Mouse (Mus musculus): ENCODE data around the gene Scml4. TPM values are rescaled to one million over a fixed set of nuclear protein-coding genes. Genes with fewer than 3 reads are reported as not detected.

Scml4 gene
- total RNA-seq, 2 experiments from 2014 or later, result 3.6 TPM

DNA sequence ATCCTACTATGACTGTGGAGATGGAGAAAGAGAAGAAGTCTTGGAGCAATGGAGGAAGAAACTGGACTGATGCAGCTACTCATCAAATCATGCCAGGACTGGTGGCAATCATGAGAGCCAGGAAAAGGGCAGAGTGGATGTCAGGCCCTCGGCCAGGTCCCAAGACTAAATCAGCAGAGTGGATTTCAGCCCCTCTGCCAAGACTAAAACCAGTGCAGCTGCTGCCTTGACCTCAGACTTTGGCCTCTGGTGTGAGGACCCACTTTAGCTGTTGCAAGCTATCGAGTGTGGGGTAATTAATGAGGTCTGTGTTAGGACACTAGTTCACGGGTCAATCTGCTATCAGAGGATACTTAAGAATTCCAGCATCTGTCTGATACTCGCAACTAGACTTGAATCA is 30.2 kb downstream of the Scml4 start:
- TF ChIP-seq CTCF (IDR thresholded peaks at IDR 0.05), result no peak
- DNase-seq (ENCODE audit: extremely low spot score in 1 of 2, low spot score in 2 of 2), result no peak
- intact Hi-C loops (cut with DNase I), result no loop called here
- H3K27ac ChIP-seq, result no peak overlapping the region
- no peak overlapping the region for H3K4me3 ChIP-seq

DNA sequence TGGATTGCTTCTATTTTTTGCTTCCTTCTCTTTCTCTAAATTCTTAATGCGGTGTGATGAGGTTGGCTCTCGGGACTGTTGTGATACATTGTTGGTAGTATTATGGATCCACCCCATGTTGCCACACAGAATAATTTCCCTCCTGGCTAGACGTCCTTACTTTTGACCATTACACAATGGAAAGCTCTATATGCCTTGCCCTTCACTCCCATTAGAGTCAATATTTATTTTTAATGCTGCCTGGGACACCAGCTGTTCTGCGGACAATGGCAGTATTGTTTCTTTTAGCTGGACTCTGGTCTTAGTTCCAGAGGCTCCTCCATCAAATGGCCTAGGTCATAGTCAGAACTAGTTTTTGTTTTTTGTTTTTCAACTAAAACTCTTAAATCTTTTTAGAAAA is 32.1 kb downstream of the Scml4 start:
- Histone ChIP-seq H3K27ac (no peak overlapping the region), H3K4me3 (no peak overlapping the region)
- intact Hi-C loops (cut with DNase I), result no loop called here
- no peak for DNase-seq (ENCODE audit: extremely low spot score in 1 of 2, low spot score in 2 of 2)
- TF ChIP-seq CTCF (IDR thresholded peaks at IDR 0.05), result no peak

DNA sequence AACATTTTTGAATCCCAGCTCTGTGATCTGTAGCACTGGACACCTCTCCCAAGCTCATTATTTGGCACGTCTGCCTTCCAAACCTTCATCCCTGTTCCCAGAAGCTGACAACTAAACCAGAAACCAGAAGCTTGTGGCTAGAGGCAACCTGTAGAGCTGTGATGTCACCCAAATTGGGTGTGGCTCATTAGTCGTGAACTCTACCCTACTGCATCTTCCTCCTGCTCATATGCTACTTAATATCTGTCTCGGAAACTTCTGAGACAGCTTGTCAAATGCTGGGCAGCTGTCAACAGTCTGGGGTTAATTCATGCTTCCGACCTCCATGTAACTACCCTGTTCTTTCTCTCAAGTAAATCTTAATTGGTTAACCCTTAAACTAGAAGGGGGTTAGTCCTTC is 32.8 kb downstream of the Scml4 start:
- Histone ChIP-seq H3K27ac (no peak overlapping the region), H3K4me3 (no peak overlapping the region)
- DNase-seq (ENCODE audit: extremely low spot score in 1 of 2, low spot score in 2 of 2), result no peak
- no peak for TF ChIP-seq CTCF (IDR thresholded peaks at IDR 0.05)
- intact Hi-C loops (cut with DNase I), result no loop called here

DNA sequence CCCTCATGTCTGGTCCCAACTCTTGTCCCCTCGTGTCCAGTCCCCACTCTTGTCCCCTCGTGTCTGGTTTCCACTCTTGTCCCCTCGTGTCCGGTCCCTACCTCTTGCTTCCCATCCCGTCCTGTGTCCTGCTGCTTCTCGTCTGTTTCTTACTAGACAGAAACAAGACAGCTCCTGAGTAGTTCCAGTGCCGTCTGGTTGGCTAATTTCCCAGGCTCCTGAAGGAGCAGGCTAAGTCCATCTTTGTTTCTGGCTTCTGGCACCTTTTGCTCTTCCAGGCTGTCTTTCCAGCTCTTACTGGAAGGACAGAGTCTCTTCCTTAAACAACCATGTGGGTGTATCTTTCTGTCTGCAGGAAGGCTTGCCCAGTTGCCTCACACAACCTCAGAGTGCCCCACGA is 33.7 kb downstream of the Scml4 start:
- intact Hi-C loops (cut with DNase I), result no loop called here
- no peak overlapping the region for H3K4me3 ChIP-seq
- no peak for TF ChIP-seq CTCF (IDR thresholded peaks at IDR 0.05)
- no peak for DNase-seq (ENCODE audit: extremely low spot score in 1 of 2, low spot score in 2 of 2)
- no peak overlapping the region for H3K27ac ChIP-seq

DNA sequence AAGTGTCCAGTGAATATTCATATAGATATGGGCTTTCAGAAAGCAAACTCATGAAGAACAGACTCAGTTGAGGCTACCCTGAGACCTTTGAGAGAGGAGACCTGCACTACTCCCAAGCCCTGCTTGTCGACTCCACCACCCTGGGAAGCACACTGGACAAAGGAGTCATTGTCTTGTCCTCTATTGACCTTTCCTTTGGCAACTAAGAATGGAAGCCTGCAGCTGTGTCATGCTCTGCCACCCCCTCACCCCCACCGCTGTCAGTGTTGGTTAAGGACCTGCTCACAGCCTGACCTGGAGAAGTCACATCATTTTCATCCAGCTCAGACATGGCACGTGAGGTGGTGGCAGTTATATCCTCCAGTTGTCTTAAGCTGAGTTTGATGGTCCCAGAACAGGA is 34.1 kb downstream of the Scml4 start:
- Histone ChIP-seq H3K4me3 (no peak overlapping the region), H3K27ac (no peak overlapping the region)
- intact Hi-C loops (cut with DNase I), result no loop called here
- no peak for DNase-seq (ENCODE audit: extremely low spot score in 1 of 2, low spot score in 2 of 2)
- no peak for TF ChIP-seq CTCF (IDR thresholded peaks at IDR 0.05)

DNA sequence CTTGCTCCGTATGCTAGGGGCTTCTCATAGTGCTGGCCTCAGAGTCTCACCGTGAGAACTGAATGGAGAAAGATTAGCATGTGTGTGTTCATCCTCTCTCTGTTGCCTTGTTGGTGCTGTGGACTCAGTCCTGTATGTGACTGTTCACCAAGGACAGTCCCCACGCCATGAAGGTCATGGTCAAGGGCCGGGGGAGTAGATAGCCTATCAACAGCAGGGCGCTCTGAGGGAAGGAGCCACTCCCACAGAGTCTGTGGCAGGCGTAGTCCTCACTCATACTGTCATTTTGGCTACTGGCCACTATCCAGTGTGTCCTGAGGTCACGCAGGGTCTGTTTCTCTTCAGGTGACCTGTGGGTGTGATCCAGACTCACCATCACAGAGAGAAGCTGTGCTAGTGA is 34.5 kb downstream of the Scml4 start:
- no peak for TF ChIP-seq CTCF (IDR thresholded peaks at IDR 0.05)
- DNase-seq (ENCODE audit: extremely low spot score in 1 of 2, low spot score in 2 of 2), result no peak
- H3K27ac ChIP-seq, result no peak overlapping the region
- no peak overlapping the region for H3K4me3 ChIP-seq
- intact Hi-C loops (cut with DNase I), result no loop called here

DNA sequence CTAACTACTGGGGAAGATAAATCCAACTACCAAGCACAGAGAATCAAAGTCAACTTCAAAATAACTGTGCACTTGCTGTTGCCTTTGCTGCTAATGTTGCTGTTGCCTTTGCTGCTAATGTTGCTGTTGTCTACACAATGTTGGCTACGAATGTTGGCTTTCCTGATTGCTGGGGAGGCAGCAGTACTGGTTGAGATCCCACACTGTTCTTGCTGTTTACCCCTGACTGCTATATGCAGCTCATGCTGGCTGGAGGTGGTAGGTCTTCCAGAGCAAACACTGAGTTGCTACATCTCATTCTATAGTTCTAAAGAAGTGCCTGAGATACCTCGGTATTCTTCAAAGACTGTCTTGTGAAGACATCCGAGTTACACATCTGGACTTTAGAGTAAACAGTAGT is 36.5 kb downstream of the Scml4 start:
- intact Hi-C loops (cut with DNase I), result no loop called here
- TF ChIP-seq CTCF (IDR thresholded peaks at IDR 0.05), result no peak
- DNase-seq (ENCODE audit: extremely low spot score in 1 of 2, low spot score in 2 of 2), result no peak
- Histone ChIP-seq H3K27ac (no peak overlapping the region), H3K4me3 (no peak overlapping the region)

DNA sequence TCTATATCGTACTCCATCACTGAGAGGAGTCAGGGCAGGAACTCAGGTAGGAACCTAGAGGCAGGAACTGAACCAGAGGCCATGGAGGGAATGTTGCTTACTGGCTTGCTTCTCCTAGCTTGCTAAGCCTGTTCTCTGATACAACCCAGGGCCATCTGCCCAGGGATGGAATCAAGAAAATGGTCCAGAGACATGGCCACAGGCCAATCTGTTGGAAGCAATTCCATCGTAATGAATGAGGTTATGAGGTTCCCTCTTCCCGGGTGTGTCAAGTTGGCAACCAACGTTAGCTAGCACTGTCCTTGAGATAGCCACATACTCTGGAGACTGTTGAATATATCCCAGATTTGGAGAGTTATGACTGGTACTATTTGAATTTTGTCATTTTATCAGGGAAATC is 37.0 kb downstream of the Scml4 start:
- intact Hi-C loops (cut with DNase I), result no loop called here
- Histone ChIP-seq H3K4me3 (no peak overlapping the region), H3K27ac (no peak overlapping the region)
- DNase-seq (ENCODE audit: extremely low spot score in 1 of 2, low spot score in 2 of 2), result no peak
- TF ChIP-seq CTCF (IDR thresholded peaks at IDR 0.05), result no peak

DNA sequence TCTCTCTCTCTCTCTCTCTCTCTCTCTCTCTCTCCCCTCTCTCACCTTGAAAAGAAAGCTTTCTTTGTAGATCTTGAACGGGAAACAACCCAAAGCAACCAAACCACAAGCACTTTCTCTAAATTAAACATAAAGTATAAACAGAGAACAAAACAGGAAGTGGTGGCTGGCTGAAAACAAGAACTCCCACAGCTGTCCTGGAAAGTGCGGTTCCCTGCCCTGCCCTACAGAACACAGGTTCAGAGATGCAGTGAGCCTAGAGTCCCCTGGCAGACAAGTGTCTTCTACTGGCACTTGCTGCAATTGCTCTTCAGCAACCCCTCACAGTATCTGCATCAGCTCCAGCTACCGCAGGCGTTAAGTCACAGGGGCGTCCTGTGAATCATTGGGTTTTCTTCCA is 37.5 kb downstream of the Scml4 start:
- intact Hi-C loops (cut with DNase I), result no loop called here
- no peak overlapping the region for H3K4me3 ChIP-seq
- TF ChIP-seq CTCF (IDR thresholded peaks at IDR 0.05), result no peak
- H3K27ac ChIP-seq, result no peak overlapping the region
- no peak for DNase-seq (ENCODE audit: extremely low spot score in 1 of 2, low spot score in 2 of 2)

DNA sequence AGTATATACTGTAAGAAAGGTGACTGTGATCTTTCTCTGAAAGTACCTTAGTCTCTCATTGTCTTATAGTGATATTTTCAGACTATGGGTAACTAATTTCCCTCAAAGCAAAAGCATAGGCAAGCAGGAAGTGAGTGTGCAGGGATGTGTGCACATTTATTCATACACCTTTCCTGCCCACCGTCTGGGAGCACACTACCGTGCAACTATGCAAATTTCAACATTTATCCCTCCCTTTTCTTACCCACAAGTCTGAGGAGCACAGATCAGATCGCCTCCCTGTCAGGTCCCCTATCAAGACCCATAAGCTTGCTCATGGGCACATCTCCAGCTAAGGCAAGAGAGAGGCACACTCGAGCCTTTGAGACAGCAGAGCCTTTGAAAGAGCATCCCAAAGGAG is 41.2 kb downstream of the Scml4 start:
- TF ChIP-seq CTCF (IDR thresholded peaks at IDR 0.05), result no peak
- intact Hi-C loops (cut with DNase I), result no loop called here
- no peak for DNase-seq (ENCODE audit: extremely low spot score in 1 of 2, low spot score in 2 of 2)
- Histone ChIP-seq H3K4me3 (no peak overlapping the region), H3K27ac (no peak overlapping the region)

DNA sequence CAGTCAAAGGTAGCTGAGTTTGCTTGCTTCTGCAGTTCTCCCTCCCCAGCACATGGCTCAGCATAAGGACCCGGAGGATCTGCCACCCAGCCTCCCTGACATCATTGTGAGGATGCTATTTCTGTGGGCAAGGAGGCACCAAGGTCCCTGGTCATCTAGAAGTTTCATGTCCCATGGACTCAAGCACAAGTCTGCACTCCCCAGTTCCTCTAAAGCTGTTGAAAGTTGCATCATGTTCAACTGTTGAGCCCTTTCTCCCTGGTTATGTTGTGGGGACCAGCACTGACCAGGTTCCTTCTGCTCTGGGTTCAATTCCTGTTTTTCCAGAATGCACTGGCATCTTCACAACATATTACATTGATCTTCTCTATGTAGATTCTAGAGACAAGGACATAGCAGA is 42.9 kb downstream of the Scml4 start:
- DNase-seq (ENCODE audit: extremely low spot score in 1 of 2, low spot score in 2 of 2), result no peak
- intact Hi-C loops (cut with DNase I), result no loop called here
- no peak overlapping the region for H3K4me3 ChIP-seq
- no peak overlapping the region for H3K27ac ChIP-seq
- TF ChIP-seq CTCF (IDR thresholded peaks at IDR 0.05), result no peak

DNA sequence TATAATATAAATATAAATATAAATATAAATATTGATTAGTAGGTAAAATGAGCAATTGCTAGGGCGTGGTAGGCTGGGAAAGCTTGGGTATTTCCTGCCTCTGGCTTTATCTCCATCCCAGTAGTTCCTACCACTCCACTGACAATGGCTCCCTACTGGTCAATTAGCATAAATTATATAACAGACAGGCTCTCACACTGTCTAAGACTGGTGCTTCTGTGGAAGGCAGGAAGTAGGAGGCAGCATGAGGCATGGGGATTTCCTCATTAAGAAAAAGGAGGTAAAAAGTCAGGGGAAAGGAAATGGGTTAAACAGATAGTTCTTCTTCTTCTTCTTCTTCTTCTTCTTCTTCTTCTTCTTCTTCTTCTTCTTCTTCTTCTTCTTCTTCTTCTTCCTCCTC is 48.4 kb downstream of the Scml4 start:
- intact Hi-C loops (cut with DNase I), result no loop called here
- Histone ChIP-seq H3K27ac (no peak overlapping the region), H3K4me3 (no peak overlapping the region)
- DNase-seq (ENCODE audit: extremely low spot score in 1 of 2, low spot score in 2 of 2), result no peak
- no peak for TF ChIP-seq CTCF (IDR thresholded peaks at IDR 0.05)

DNA sequence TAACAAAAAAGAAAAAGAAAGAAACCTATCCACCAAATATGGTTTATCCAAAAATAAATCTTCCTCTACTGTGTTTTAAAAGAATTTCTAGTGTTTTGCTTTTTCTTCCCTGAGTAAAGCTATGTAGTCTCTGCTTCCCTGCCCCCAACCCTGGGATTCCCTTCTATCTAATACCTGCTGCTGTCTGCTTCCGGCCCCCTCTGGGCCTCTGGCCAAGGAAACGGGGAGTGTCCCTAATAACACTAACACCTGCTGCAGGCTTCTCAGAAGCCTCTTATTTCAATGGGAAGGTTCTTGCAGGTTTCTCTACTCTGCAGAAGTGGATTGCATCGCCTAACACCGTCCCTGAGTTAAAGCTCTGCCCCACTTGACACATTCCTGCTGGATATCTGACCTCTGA is 50.4 kb downstream of the Scml4 start:
- Histone ChIP-seq H3K4me3 (no peak overlapping the region), H3K27ac (no peak overlapping the region)
- no peak for TF ChIP-seq CTCF (IDR thresholded peaks at IDR 0.05)
- intact Hi-C loops (cut with DNase I), result no loop called here
- DNase-seq (ENCODE audit: extremely low spot score in 1 of 2, low spot score in 2 of 2), result no peak

DNA sequence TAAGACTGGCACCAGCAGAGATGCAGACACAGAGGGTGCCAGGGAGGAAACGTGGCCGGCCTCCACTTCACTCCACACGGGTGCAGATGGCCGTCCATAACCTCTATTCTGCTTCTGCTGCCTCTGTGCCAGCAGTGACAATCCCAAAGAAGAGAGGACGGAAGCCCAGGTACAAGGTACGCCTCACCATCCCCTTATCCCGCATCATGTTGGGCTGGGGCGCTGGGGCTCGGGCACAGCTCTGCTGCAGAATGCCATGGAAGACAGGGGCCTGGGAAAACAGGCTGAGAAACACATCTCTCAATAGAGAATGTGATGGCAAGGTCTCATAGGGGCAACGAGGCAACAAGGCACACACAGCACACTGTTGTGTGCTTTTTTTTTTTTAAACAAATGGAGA is 51.9 kb downstream of the Scml4 start:
- Histone ChIP-seq H3K27ac (no peak overlapping the region), H3K4me3 (no peak overlapping the region)
- TF ChIP-seq CTCF (IDR thresholded peaks at IDR 0.05), result no peak
- intact Hi-C loops (cut with DNase I), result no loop called here
- no peak for DNase-seq (ENCODE audit: extremely low spot score in 1 of 2, low spot score in 2 of 2)
